Mouse (Mus musculus): ENCODE data around the gene Bahd1.

GRCm38 (mm10) chr2:118875316-118875715, 24.9 kb upstream of the Bahd1 start:
- no peak for TF ChIP-seq EP300 (IDR thresholded peaks at IDR 0.05; ENCODE audit: low read length)
- no peak for TF ChIP-seq MAFK (IDR thresholded peaks at IDR 0.05; ENCODE audit: insufficient replicate concordance, low read length)
- no peak for TF ChIP-seq POLR2A (IDR thresholded peaks at IDR 0.05; ENCODE audit: low read depth, low read length)
- no peak for TF ChIP-seq HCFC1 (IDR thresholded peaks at IDR 0.05; ENCODE audit: low read depth, low read length)
- no peak for TF ChIP-seq CTCF (conservative IDR thresholded peaks at IDR 0.05 in 1 of 2, IDR thresholded peaks at IDR 0.05 in 1 of 2; ENCODE audit: low read depth in 2 of 2, low read length in 2 of 2)
- TF ChIP-seq TBP (conservative IDR thresholded peaks at IDR 0.05; ENCODE audit: low read depth, low read length), result no peak
